Mouse (Mus musculus): ENCODE data around the gene Enox1.

Gene Enox1

GRCm38 (mm10) chr14:77272931-77273446, 116.4 kb downstream of the Enox1 start:
- no peak for DNase-seq (ENCODE audit: low read depth, low spot score)

- no peak for DNase-seq (ENCODE audit: low read depth, low spot score)
Observed at GRCm38 (mm10) chr14:77273721-77274120, 117.2 kb downstream of the Enox1 start.

- DNase-seq (ENCODE audit: low read depth, low spot score), result no peak
Observed at GRCm38 (mm10) chr14:77275607-77276006, 119.0 kb downstream of the Enox1 start.

- DNase-seq (ENCODE audit: low read depth, low spot score), result no peak
Observed at GRCm38 (mm10) chr14:77279143-77279542, 122.6 kb downstream of the Enox1 start.

- DNase-seq (ENCODE audit: low read depth, low spot score), result no peak
Observed at GRCm38 (mm10) chr14:77280454-77280853, 123.9 kb downstream of the Enox1 start.

GRCm38 (mm10) chr14:77280893-77281292, 124.3 kb downstream of the Enox1 start:
- no peak for DNase-seq (ENCODE audit: low read depth, low spot score)

GRCm38 (mm10) chr14:77283939-77284338, 127.4 kb downstream of the Enox1 start:
- peak; percentile 52 for DNase-seq (ENCODE audit: low read depth, low spot score)

- DNase-seq (ENCODE audit: low read depth, low spot score), result no peak
Observed at GRCm38 (mm10) chr14:77285453-77285852, 128.9 kb downstream of the Enox1 start.

- DNase-seq (ENCODE audit: low read depth, low spot score), result peak; percentile 77
Observed at GRCm38 (mm10) chr14:77291756-77292155, 135.2 kb downstream of the Enox1 start.

GRCm38 (mm10) chr14:77297039-77297438, 140.5 kb downstream of the Enox1 start:
- peak; percentile 48 for DNase-seq (ENCODE audit: low read depth, low spot score)

- DNase-seq (ENCODE audit: low read depth, low spot score), result no peak
Observed at GRCm38 (mm10) chr14:77298327-77298726, 141.8 kb downstream of the Enox1 start.

- no peak for DNase-seq (ENCODE audit: low read depth, low spot score)
Observed at GRCm38 (mm10) chr14:77309571-77309970, 153.0 kb downstream of the Enox1 start.

GRCm38 (mm10) chr14:77311456-77311855, 154.9 kb downstream of the Enox1 start:
- no peak for DNase-seq (ENCODE audit: low read depth, low spot score)

GRCm38 (mm10) chr14:77319396-77319795, 162.8 kb downstream of the Enox1 start:
- no peak for DNase-seq (ENCODE audit: low read depth, low spot score)

- DNase-seq (ENCODE audit: low read depth, low spot score), result peak; percentile 51
Observed at GRCm38 (mm10) chr14:77324348-77324747, 167.8 kb downstream of the Enox1 start.

- no peak for DNase-seq (ENCODE audit: low read depth, low spot score)
Observed at GRCm38 (mm10) chr14:77327693-77328092, 171.1 kb downstream of the Enox1 start.

- no peak for DNase-seq (ENCODE audit: low read depth, low spot score)
Observed at GRCm38 (mm10) chr14:77329791-77330190, 173.2 kb downstream of the Enox1 start.

- DNase-seq (ENCODE audit: low read depth, low spot score), result no peak
Observed at GRCm38 (mm10) chr14:77343662-77344340, 187.2 kb downstream of the Enox1 start.

- peak; percentile 68 for DNase-seq (ENCODE audit: low read depth, low spot score)
Observed at GRCm38 (mm10) chr14:77346296-77346695, 189.7 kb downstream of the Enox1 start.

- DNase-seq (ENCODE audit: low read depth, low spot score), result no peak
Observed at GRCm38 (mm10) chr14:77351803-77352352, 195.3 kb downstream of the Enox1 start.

GRCm38 (mm10) chr14:77362662-77363061, 206.1 kb downstream of the Enox1 start:
- DNase-seq (ENCODE audit: low read depth, low spot score), result no peak

GRCm38 (mm10) chr14:77368411-77368810, 211.8 kb downstream of the Enox1 start:
- no peak for DNase-seq (ENCODE audit: low read depth, low spot score)

- no peak for DNase-seq (ENCODE audit: low read depth, low spot score)
Observed at GRCm38 (mm10) chr14:77369070-77369469, 212.5 kb downstream of the Enox1 start.
